Mouse (Mus musculus): ENCODE results near the gene Rps6kb2. TPM values are rescaled to one million over a fixed set of nuclear protein-coding genes. Genes with fewer than 3 reads are reported as not detected.

The Rps6kb2 gene
- polyA plus RNA-seq (2017; shearing (Covaris generic)), result 55.9 TPM

GRCm38 (mm10) chr19:4162646-4163542, at the start of gene Rps6kb2:
Gene Rps6kb2, minus strand, starts transcription at chr19:4163354.

GRCm38 (mm10) chr19:4201291-4201909, 38.2 kb upstream of the Rps6kb2 start, which contains the start of gene Rad9a:
Gene Rad9a, minus strand, starts transcription at chr19:4201662.

GRCm38 (mm10) chr19:4191528-4192250, 28.5 kb upstream of the Rps6kb2 start, which contains the start of gene Ppp1ca:
Gene Ppp1ca, plus strand, starts transcription at chr19:4192065.

DNA sequence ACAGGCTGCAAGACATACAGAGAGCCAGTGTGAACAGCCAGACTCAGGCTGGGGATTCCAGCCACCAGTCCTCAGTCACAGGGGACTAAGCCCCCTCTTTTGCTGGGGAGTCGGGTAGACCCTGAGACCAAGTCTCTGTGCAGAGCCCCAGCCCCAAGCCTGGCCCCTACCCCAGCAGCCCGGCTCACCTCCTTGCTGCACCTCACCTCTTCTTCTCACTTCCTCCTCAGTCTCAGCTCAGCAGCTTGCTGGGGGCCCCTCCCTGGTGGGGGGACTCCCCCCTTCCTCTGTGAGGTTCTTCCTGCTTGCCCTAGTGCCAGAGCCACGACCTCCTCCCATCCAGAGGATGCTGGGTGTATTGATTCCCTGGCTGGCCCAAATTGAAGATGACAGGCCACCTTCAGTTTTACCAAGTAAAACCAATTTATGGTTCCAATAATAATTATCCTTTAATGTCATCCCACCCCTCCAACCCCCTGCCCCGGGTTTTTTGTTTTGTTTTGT, 27.7 kb upstream of the Rps6kb2 start, which contains the start of gene Tbc1d10c:
Tbc1d10c (minus strand) TSS at position 454 of the 504 bp plus-strand sequence.

GRCm38 (mm10) chr19:4175368-4175947, 12.3 kb upstream of the Rps6kb2 start, which contains the start of gene Carns1:
Gene Carns1, minus strand, starts transcription at chr19:4175479.

GRCm38 (mm10) chr19:4153232-4153654, 9.9 kb downstream of the Rps6kb2 start, which contains the start of gene Ptprcap:
Gene Ptprcap, plus strand, starts transcription at chr19:4153604.

DNA sequence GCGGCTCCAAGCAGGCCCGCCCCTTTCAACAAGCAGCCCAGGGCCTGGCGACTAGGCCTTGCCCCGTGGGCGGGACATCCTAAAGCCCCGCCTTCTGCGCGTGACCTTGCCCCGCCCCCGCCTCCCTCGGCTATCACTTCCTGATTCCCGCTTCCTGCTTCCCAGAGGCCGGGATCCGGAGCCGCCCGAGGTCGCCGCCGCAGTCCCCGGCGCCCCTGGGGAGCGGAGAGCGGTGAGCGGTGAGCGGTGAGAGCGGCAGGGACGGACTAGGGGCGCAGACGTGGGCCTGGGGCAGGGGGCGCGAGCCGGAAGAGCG, 14.7 kb downstream of the Rps6kb2 start, which contains the start of gene Coro1b:
Coro1b (plus strand) TSS at position 129 of the 316 bp plus-strand sequence.

DNA sequence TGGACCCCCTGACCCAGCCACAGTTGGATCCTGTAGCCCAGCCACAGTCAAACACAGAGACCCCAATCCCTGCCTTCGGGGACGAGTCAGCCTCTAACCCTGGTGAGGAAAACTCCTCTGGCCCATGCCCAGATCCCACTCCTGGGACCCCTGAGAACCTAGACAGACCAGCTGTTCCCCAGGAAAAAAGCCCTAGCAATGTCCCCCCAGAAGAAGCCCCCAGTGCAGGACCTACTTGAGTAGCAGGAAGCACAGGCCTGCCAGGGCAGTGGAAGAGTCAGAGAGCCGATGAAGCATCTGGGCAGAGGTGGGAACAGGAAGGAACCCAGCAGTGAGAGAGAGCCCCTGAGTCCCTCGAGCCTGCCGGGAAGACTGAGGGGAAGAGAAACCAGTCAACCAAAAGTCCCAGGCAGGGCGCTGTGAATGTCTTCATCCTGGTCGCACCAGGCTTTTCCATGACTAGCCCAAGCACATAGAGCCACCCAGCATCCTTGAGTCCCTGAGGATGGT, 19.3 kb downstream of the Rps6kb2 start, which contains the start of gene Cabp4:
Cabp4 (minus strand) TSS at position 275 of the 510 bp plus-strand sequence.

DNA sequence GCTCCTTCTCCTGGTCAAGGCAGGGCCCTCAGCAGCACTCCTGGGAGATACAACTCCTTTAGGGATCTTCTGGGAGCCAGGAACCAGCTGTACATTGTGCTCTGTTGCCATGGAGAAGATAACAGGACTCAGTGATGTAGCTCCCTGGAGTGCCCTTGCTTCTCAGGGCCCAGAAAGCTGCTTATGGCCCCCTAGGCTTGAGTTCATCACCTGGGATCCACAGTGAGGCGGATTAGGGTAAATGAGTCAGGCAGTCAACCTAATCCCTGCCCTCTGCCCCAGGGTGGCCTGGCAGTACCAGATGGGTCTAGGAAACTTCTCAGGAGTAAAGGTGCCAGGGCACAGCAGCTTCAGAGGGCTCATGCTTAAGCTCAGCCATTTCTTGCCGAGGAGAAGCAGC, 23.7 kb downstream of the Rps6kb2 start, which contains the start of gene Gpr152:
Gpr152 (plus strand) TSS at position 342 of the 400 bp plus-strand sequence.

GRCm38 (mm10) chr19:4125741-4126696, 37.1 kb downstream of the Rps6kb2 start, which contains the start of gene Aip:
Gene Aip, minus strand, starts transcription at chr19:4125858.

Other genes with a start within 250 kb of the Rps6kb2 start
- gene Aldh3b1, start 233.5 kb downstream of the Rps6kb2 start, polyA plus RNA-seq (2017; shearing (Covaris generic)), result 0.95 TPM
- 71.9 TPM for gene Unc93b1, start 228.2 kb downstream of the Rps6kb2 start, polyA plus RNA-seq (2017; shearing (Covaris generic))
- gene Aldh3b3, start 204.7 kb downstream of the Rps6kb2 start, polyA plus RNA-seq (2017; shearing (Covaris generic)), result not detected
- gene Aldh3b2, start 191.0 kb downstream of the Rps6kb2 start, polyA plus RNA-seq (2017; shearing (Covaris generic)), result not detected
- gene Acy3, start 176.8 kb downstream of the Rps6kb2 start, polyA plus RNA-seq (2017; shearing (Covaris generic)), result 0.88 TPM
- not detected for gene Tbx10, start 170.6 kb downstream of the Rps6kb2 start, polyA plus RNA-seq (2017; shearing (Covaris generic))
- gene Nudt8, start 162.8 kb downstream of the Rps6kb2 start, polyA plus RNA-seq (2017; shearing (Covaris generic)), result 12.2 TPM
- gene Gm49405, start 162.7 kb downstream of the Rps6kb2 start, polyA plus RNA-seq (2017; shearing (Covaris generic)), result 1.6 TPM
- 2.9 TPM for gene Doc2g, start 160.0 kb downstream of the Rps6kb2 start, polyA plus RNA-seq (2017; shearing (Covaris generic))
- 167 TPM for gene Ndufv1, start 150.5 kb downstream of the Rps6kb2 start, polyA plus RNA-seq (2017; shearing (Covaris generic))
- gene Gstp1, start 125.4 kb downstream of the Rps6kb2 start, polyA plus RNA-seq (2017; shearing (Covaris generic)), result 661 TPM
- gene Gstp2, start 117.3 kb downstream of the Rps6kb2 start, polyA plus RNA-seq (2017; shearing (Covaris generic)), result 1.1 TPM
- gene Gstp3, start 103.8 kb downstream of the Rps6kb2 start, polyA plus RNA-seq (2017; shearing (Covaris generic)), result 111 TPM
- not detected for gene Cabp2, start 81.8 kb downstream of the Rps6kb2 start, polyA plus RNA-seq (2017; shearing (Covaris generic))
- gene Cdk2ap2, start 66.2 kb downstream of the Rps6kb2 start, polyA plus RNA-seq (2017; shearing (Covaris generic)), result 1,056 TPM
- gene Pitpnm1, start 63.4 kb downstream of the Rps6kb2 start, polyA plus RNA-seq (2017; shearing (Covaris generic)), result 397 TPM
- 213 TPM for gene Aip, start 37.5 kb downstream of the Rps6kb2 start, polyA plus RNA-seq (2017; shearing (Covaris generic))
- not detected for gene Gpr152, start 23.6 kb downstream of the Rps6kb2 start, polyA plus RNA-seq (2017; shearing (Covaris generic))
- gene Cabp4, start 19.3 kb downstream of the Rps6kb2 start, polyA plus RNA-seq (2017; shearing (Covaris generic)), result 0.57 TPM
- gene Coro1b, start 14.7 kb downstream of the Rps6kb2 start, polyA plus RNA-seq (2017; shearing (Covaris generic)), result 481 TPM
- 1,670 TPM for gene Ptprcap, start 9.8 kb downstream of the Rps6kb2 start, polyA plus RNA-seq (2017; shearing (Covaris generic))
- 16.4 TPM for gene Carns1, start 12.1 kb upstream of the Rps6kb2 start, polyA plus RNA-seq (2017; shearing (Covaris generic))
- 953 TPM for gene Tbc1d10c, start 27.9 kb upstream of the Rps6kb2 start, polyA plus RNA-seq (2017; shearing (Covaris generic))
- gene Ppp1ca, start 28.7 kb upstream of the Rps6kb2 start, polyA plus RNA-seq (2017; shearing (Covaris generic)), result 1,322 TPM
- gene Rad9a, start 38.3 kb upstream of the Rps6kb2 start, polyA plus RNA-seq (2017; shearing (Covaris generic)), result 86.2 TPM
- gene Clcf1, start 50.9 kb upstream of the Rps6kb2 start, polyA plus RNA-seq (2017; shearing (Covaris generic)), result 30.2 TPM
- gene AC109138.7, start 51.0 kb upstream of the Rps6kb2 start, polyA plus RNA-seq (2017; shearing (Covaris generic)), result not detected
- 125 TPM for gene Pold4, start 68.5 kb upstream of the Rps6kb2 start, polyA plus RNA-seq (2017; shearing (Covaris generic))
- gene Ssh3, start 105.8 kb upstream of the Rps6kb2 start, polyA plus RNA-seq (2017; shearing (Covaris generic)), result 0.82 TPM
- 3.1 TPM for gene Ankrd13d, start 119.8 kb upstream of the Rps6kb2 start, polyA plus RNA-seq (2017; shearing (Covaris generic))
- 64.8 TPM for gene Grk2, start 142.9 kb upstream of the Rps6kb2 start, polyA plus RNA-seq (2017; shearing (Covaris generic))
- 55.9 TPM for gene Kdm2a, start 234.9 kb upstream of the Rps6kb2 start, polyA plus RNA-seq (2017; shearing (Covaris generic))

Data from inflammation-experienced regulatory T-cells, adult 16 weeks (primary cell).